Mouse (Mus musculus): ENCODE measurements around the gene Acap1. TPM values are rescaled to one million over a fixed set of nuclear protein-coding genes. Genes with fewer than 3 reads are reported as not detected.

Gene Acap1
- 0.74 and 1.6 TPM in 2 replicates for polyA plus RNA-seq (2015; fragmentation: Nextera tagmentation; extraction: Ambion mirVana)

GRCm38 (mm10) chr11:69895291-69895690 is at the start of gene Acap1:
TSS of gene Acap1 (minus strand) at chr11:69895539.
- Histone ChIP-seq H3K4me3 (no peak within 1 kb of the TSS), H3K27me3 (no peaks in the 10 kb centered on the region), H3K27ac (no peak within 1 kb of the TSS; the same call in 1 of the 2 replicates), H3K4me1 (peaks cover 15% of the 10 kb centered on the region), H3K9me3 (no peaks in the 10 kb centered on the region), H3K9ac (no peak within 1 kb of the TSS), H3K36me3 (no peaks in the 10 kb centered on the region), H3K4me2 (no peak within 1 kb of the TSS)
- no peak for ATAC-seq (ENCODE audit: insufficient number of reproducible peaks, insufficient read depth, low FRiP score, low TSS enrichment, low read depth)
- WGBS, result 78% methylated on average over 4 of the region's 4 CpGs

GRCm38 (mm10) chr11:69940962-69941361 is 45.6 kb upstream of the Acap1 start:
- Histone ChIP-seq H3K36me3 (peaks cover 41% of the 10 kb centered on the region), H3K27me3 (peaks cover 20% of the 10 kb centered on the region), H3K27ac (no peak overlapping the region), H3K4me1 (peaks cover 37% of the 10 kb centered on the region), H3K9me3 (no peaks in the 10 kb centered on the region), H3K4me3 (no peak overlapping the region), H3K4me2 (no peak overlapping the region), H3K9ac (no peak overlapping the region)
- 84% methylated on average over 4 of the region's 4 CpGs for WGBS
- no peak for ATAC-seq (ENCODE audit: insufficient number of reproducible peaks, insufficient read depth, low FRiP score, low TSS enrichment, low read depth)

- no peak for ATAC-seq (ENCODE audit: insufficient number of reproducible peaks, insufficient read depth, low FRiP score, low TSS enrichment, low read depth)
- no peak overlapping the region for H3K27ac ChIP-seq
- H3K36me3 ChIP-seq, result peaks cover 29% of the 10 kb centered on the region
- no peak overlapping the region for H3K4me3 ChIP-seq
- H3K4me2 ChIP-seq, result no peak overlapping the region
- peaks cover 20% of the 10 kb centered on the region for H3K27me3 ChIP-seq
- H3K9me3 ChIP-seq, result no peaks in the 10 kb centered on the region
- WGBS, result 90% methylated on average over 17 of the region's 17 CpGs
- H3K4me1 ChIP-seq, result peaks cover 29% of the 10 kb centered on the region
- H3K9ac ChIP-seq, result no peak overlapping the region
These were observed 44.4 kb upstream of the Acap1 start for GRCm38 (mm10) chr11:69939731-69940130.

GRCm38 (mm10) chr11:69939181-69939580 is 43.8 kb upstream of the Acap1 start:
- ATAC-seq (ENCODE audit: insufficient number of reproducible peaks, insufficient read depth, low FRiP score, low TSS enrichment, low read depth), result no peak
- WGBS, result 60% methylated on average over 5 of the region's 5 CpGs
- peaks cover 20% of the 10 kb centered on the region for H3K27me3 ChIP-seq

GRCm38 (mm10) chr11:69938401-69938979 is 43.2 kb upstream of the Acap1 start:
- 19% methylated on average over 9 of the region's 9 CpGs for WGBS
- no peak overlapping the region for H3K4me3 ChIP-seq
- H3K27ac ChIP-seq, result 0 out of 2 replicates have a peak overlapping the region, but pooled peaks have one; percentile 5
- H3K27me3 ChIP-seq, result peaks cover 20% of the 10 kb centered on the region
- peaks cover 16% of the 10 kb centered on the region for H3K36me3 ChIP-seq
- no peak overlapping the region for H3K4me2 ChIP-seq
- H3K4me1 ChIP-seq, result peaks cover 37% of the 10 kb centered on the region
- H3K9ac ChIP-seq, result 0 out of 2 replicates have a peak overlapping the region, but pooled peaks have one; percentile 22
- no peaks in the 10 kb centered on the region for H3K9me3 ChIP-seq
- ATAC-seq (ENCODE audit: insufficient number of reproducible peaks, insufficient read depth, low FRiP score, low TSS enrichment, low read depth), result no peak

More at GRCm38 (mm10) chr11:69939181-69939580, 43.8 kb upstream of the Acap1 start:
- H3K36me3 ChIP-seq, result peaks cover 23% of the 10 kb centered on the region
- no peak overlapping the region for H3K9ac ChIP-seq
- no peaks in the 10 kb centered on the region for H3K9me3 ChIP-seq
- no peak overlapping the region for H3K4me3 ChIP-seq
- H3K4me2 ChIP-seq, result no peak overlapping the region
- peaks cover 34% of the 10 kb centered on the region for H3K4me1 ChIP-seq
- H3K27ac ChIP-seq, result no peak overlapping the region

- Histone ChIP-seq H3K9ac (0 out of 2 replicates have a peak overlapping the region, but pooled peaks have one; percentile 52), H3K9me3 (no peaks in the 10 kb centered on the region), H3K4me1 (peaks cover 37% of the 10 kb centered on the region), H3K36me3 (peaks cover 10% of the 10 kb centered on the region), H3K27ac (no peak overlapping the region; the same call in 1 of the 2 replicates), H3K27me3 (peaks cover 20% of the 10 kb centered on the region), H3K4me2 (0 out of 2 replicates have a peak overlapping the region, but pooled peaks have one; percentile 100), H3K4me3 (no peak overlapping the region)
- ATAC-seq (ENCODE audit: insufficient number of reproducible peaks, insufficient read depth, low FRiP score, low TSS enrichment, low read depth), result no peak
- 60% methylated on average over 5 of the region's 5 CpGs for whole genome bisulfite sequencing
These were observed 42.5 kb upstream of the Acap1 start for GRCm38 (mm10) chr11:69937834-69938233.

GRCm38 (mm10) chr11:69937385-69937784 is 42.0 kb upstream of the Acap1 start:
- Histone ChIP-seq H3K27ac (no peak overlapping the region; the same call in 1 of the 2 replicates), H3K4me1 (peaks cover 37% of the 10 kb centered on the region)

GRCm38 (mm10) chr11:69936714-69937347 is 41.5 kb upstream of the Acap1 start:
- H3K9ac ChIP-seq, result peak overlapping the region; percentile 52
- no peaks in the 10 kb centered on the region for H3K9me3 ChIP-seq
- WGBS, result 40% methylated on average over 9 of the region's 9 CpGs
- H3K27me3 ChIP-seq, result peaks cover 20% of the 10 kb centered on the region
- peak overlapping the region; percentile 100 for H3K4me2 ChIP-seq
- no peaks in the 10 kb centered on the region for H3K36me3 ChIP-seq
- no peak for ATAC-seq (ENCODE audit: insufficient number of reproducible peaks, insufficient read depth, low FRiP score, low TSS enrichment, low read depth)
- H3K4me3 ChIP-seq, result peak overlapping the region; percentile 58
- H3K27ac ChIP-seq, result no peak overlapping the region
- H3K4me1 ChIP-seq, result peaks cover 37% of the 10 kb centered on the region

More at GRCm38 (mm10) chr11:69937385-69937784, 42.0 kb upstream of the Acap1 start:
- Histone ChIP-seq H3K36me3 (peaks cover 5% of the 10 kb centered on the region), H3K4me3 (0 out of 2 replicates have a peak overlapping the region, but pooled peaks have one; percentile 58), H3K27me3 (peaks cover 20% of the 10 kb centered on the region), H3K4me2 (peak overlapping the region; percentile 100), H3K9ac (peak overlapping the region; percentile 52), H3K9me3 (no peaks in the 10 kb centered on the region)
- ATAC-seq (ENCODE audit: insufficient number of reproducible peaks, insufficient read depth, low FRiP score, low TSS enrichment, low read depth), result no peak
- WGBS, result 18% methylated on average over 4 of the region's 4 CpGs

GRCm38 (mm10) chr11:69936156-69936555 is 40.8 kb upstream of the Acap1 start:
- 3% methylated on average over 30 of the region's 30 CpGs for WGBS
- peak overlapping the region; percentile 58 for H3K4me3 ChIP-seq
- no peaks in the 10 kb centered on the region for H3K9me3 ChIP-seq
- H3K27ac ChIP-seq, result no peak overlapping the region
- peaks cover 37% of the 10 kb centered on the region for H3K4me1 ChIP-seq
- H3K36me3 ChIP-seq, result no peaks in the 10 kb centered on the region
- H3K4me2 ChIP-seq, result peak overlapping the region; percentile 100
- ATAC-seq (ENCODE audit: insufficient number of reproducible peaks, insufficient read depth, low FRiP score, low TSS enrichment, low read depth), result no peak
- H3K9ac ChIP-seq, result peak overlapping the region; percentile 80
- peaks cover 20% of the 10 kb centered on the region for H3K27me3 ChIP-seq

GRCm38 (mm10) chr11:69935137-69935879 is 40.0 kb upstream of the Acap1 start, which contains the start of gene Ybx2:
TSS of gene Ybx2 (plus strand) at chr11:69935796.
- 2% methylated on average over 55 of the region's 62 CpGs for WGBS
- peak within 1 kb of the TSS; percentile 100 for H3K4me2 ChIP-seq
- H3K4me1 ChIP-seq, result peaks cover 37% of the 10 kb centered on the region
- peak; percentile 83 for ATAC-seq (ENCODE audit: insufficient number of reproducible peaks, insufficient read depth, low FRiP score, low TSS enrichment, low read depth)
- no peaks in the 10 kb centered on the region for H3K36me3 ChIP-seq
- H3K27ac ChIP-seq, result no peak within 1 kb of the TSS; the same call in 1 of the 2 replicates
- peaks cover 20% of the 10 kb centered on the region for H3K27me3 ChIP-seq
- H3K4me3 ChIP-seq, result peak within 1 kb of the TSS; percentile 58
- no peaks in the 10 kb centered on the region for H3K9me3 ChIP-seq
- peak within 1 kb of the TSS; percentile 80 for H3K9ac ChIP-seq

GRCm38 (mm10) chr11:69934681-69935080 is 39.3 kb upstream of the Acap1 start:
- no peak overlapping the region for H3K9ac ChIP-seq
- H3K4me2 ChIP-seq, result peak overlapping the region; percentile 56
- 16% methylated on average over 6 of the region's 6 CpGs for WGBS
- H3K27ac ChIP-seq, result no peak overlapping the region
- no peaks in the 10 kb centered on the region for H3K36me3 ChIP-seq
- H3K27me3 ChIP-seq, result peaks cover 20% of the 10 kb centered on the region
- H3K9me3 ChIP-seq, result no peaks in the 10 kb centered on the region
- peak overlapping the region; percentile 58; the same call in 1 of the 2 replicates for H3K4me3 ChIP-seq
- ATAC-seq (ENCODE audit: insufficient number of reproducible peaks, insufficient read depth, low FRiP score, low TSS enrichment, low read depth), result no peak
- H3K4me1 ChIP-seq, result peaks cover 37% of the 10 kb centered on the region

All from embryonic facial prominence, embryonic 13.5 days (tissue).